8 mouse cellular contexts compared by ENCODE assay signal in genomic region chr19:6869355-6869754, GRCm38 (mm10). TPM values are rescaled to one million over a fixed set of nuclear protein-coding genes. Genes with fewer than 3 reads are reported as not detected.
A peak's percentile ranks its signal among the peaks of the same experiment; 100 is the strongest.
DNase-seq lines count a peak whose midpoint lies in the region; ATAC-seq and TF ChIP-seq lines count a peak whose summit lies in the region.

No protein-coding gene starts in this region.

- H3K9me3 ChIP-seq in erythroblast, embryonic 14.5 days (ENCODE audit: control insufficient read depth, low read length) = no peaks in the 10 kb centered on the region
- no peaks in the 10 kb centered on the region for H3K9me3 ChIP-seq in kidney, embryonic 14.5 days (ENCODE audit: control insufficient read depth, low read length)
- H3K9me3 ChIP-seq in stomach, postnatal 0 days (ENCODE audit: control insufficient read depth, low read length) = no peaks in the 10 kb centered on the region
- no peaks in the 10 kb centered on the region for H3K9me3 ChIP-seq in forebrain, embryonic 14.5 days (replicated peaks; ENCODE audit: control insufficient read depth, low read length)

- H3K27me3 ChIP-seq in erythroblast, embryonic 14.5 days (ENCODE audit: control insufficient read depth) = no peaks in the 10 kb centered on the region
- H3K27me3 ChIP-seq in kidney, embryonic 14.5 days (ENCODE audit: control insufficient read depth, insufficient read depth, low read length) = no peaks in the 10 kb centered on the region
- no peaks in the 10 kb centered on the region for H3K27me3 ChIP-seq in stomach, postnatal 0 days (ENCODE audit: control insufficient read depth, insufficient read depth, low read length)
- H3K27me3 ChIP-seq in forebrain, embryonic 14.5 days (replicated peaks; ENCODE audit: control insufficient read depth, insufficient read depth, low read length) = no peaks in the 10 kb centered on the region

- H3K9ac ChIP-seq in kidney, embryonic 14.5 days (ENCODE audit: low read depth, low read length) = peak overlapping the region; percentile 20; the same call in 1 of the 2 replicates
- no peak overlapping the region for H3K9ac ChIP-seq in stomach, postnatal 0 days (ENCODE audit: low read length)
- H3K9ac ChIP-seq in forebrain, embryonic 14.5 days (ENCODE audit: low read length) = no peak overlapping the region

- ATAC-seq in kidney, embryonic 14.5 days (ENCODE audit: low FRiP score, low TSS enrichment) = no peak
- peak; percentile 78; the same call in 1 of the 2 replicates for ATAC-seq in stomach, postnatal 0 days (ENCODE audit: low FRiP score, low TSS enrichment)
- ATAC-seq in forebrain, embryonic 14.5 days = no peak

- TF ChIP-seq CTCF in stomach, postnatal 0 days (IDR thresholded peaks at IDR 0.05; ENCODE audit: low read depth) = no peak

- H3K27ac ChIP-seq in kidney, embryonic 14.5 days (ENCODE audit: low read depth, low read length) = no peak overlapping the region
- peak overlapping the region; percentile 46 for H3K27ac ChIP-seq in stomach, postnatal 0 days (replicated peaks)
- H3K27ac ChIP-seq in forebrain, embryonic 14.5 days (ENCODE audit: low read depth, low read length) = no peak overlapping the region

- peak; percentile 88 for DNase-seq in 416B (ENCODE audit: low read depth)
- peak; percentile 79 for DNase-seq in NIH3T3 (ENCODE audit: low read depth)
- DNase-seq in lung, postnatal 14 days = peak; percentile 60
- DNase-seq in stomach, postnatal 0 days (ENCODE audit: low spot score) = peak; percentile 62
- DNase-seq in forebrain, embryonic 14.5 days (ENCODE audit: low spot score) = no peak
- no peak for DNase-seq in right cerebral cortex, adult 2 months (ENCODE audit: low spot score in 2 of 2)

- peaks cover 18% of the 10 kb centered on the region for H3K4me1 ChIP-seq in erythroblast, embryonic 14.5 days (ENCODE audit: control insufficient read depth)
- H3K4me1 ChIP-seq in kidney, embryonic 14.5 days (ENCODE audit: control insufficient read depth, insufficient read depth, low read length) = 0 out of 2 replicates have a peak, but pooled peaks cover 9% of the 10 kb centered on the region
- no peaks in the 10 kb centered on the region for H3K4me1 ChIP-seq in stomach, postnatal 0 days (replicated peaks; ENCODE audit: control insufficient read depth, insufficient read depth)
- no peaks in the 10 kb centered on the region for H3K4me1 ChIP-seq in forebrain, embryonic 14.5 days (ENCODE audit: control insufficient read depth, insufficient read depth, low read length)

- no peaks in the 10 kb centered on the region for H3K36me3 ChIP-seq in erythroblast, embryonic 14.5 days (ENCODE audit: control insufficient read depth)
- no peaks in the 10 kb centered on the region for H3K36me3 ChIP-seq in kidney, embryonic 14.5 days (ENCODE audit: control insufficient read depth, insufficient read depth, low read length)
- H3K36me3 ChIP-seq in stomach, postnatal 0 days (ENCODE audit: control insufficient read depth, insufficient read depth, low read length) = no peaks in the 10 kb centered on the region
- H3K36me3 ChIP-seq in forebrain, embryonic 14.5 days (ENCODE audit: control insufficient read depth, insufficient read depth, low read length) = no peaks in the 10 kb centered on the region

- peak overlapping the region; percentile 36 for H3K4me2 ChIP-seq in kidney, embryonic 14.5 days (replicated peaks; ENCODE audit: low read depth, low read length)
- H3K4me2 ChIP-seq in stomach, postnatal 0 days (replicated peaks; ENCODE audit: low read depth) = peak overlapping the region; percentile 45
- no peak overlapping the region for H3K4me2 ChIP-seq in forebrain, embryonic 14.5 days (ENCODE audit: low read length)

- WGBS in kidney, embryonic 14.5 days = 1% methylated on average over 5 of the region's 5 CpGs
- WGBS in stomach, postnatal 0 days = 4% methylated on average over 5 of the region's 5 CpGs
- 10% methylated on average over 5 of the region's 5 CpGs for whole genome bisulfite sequencing in forebrain, embryonic 14.5 days

- peak overlapping the region; percentile 69 for H3K4me3 ChIP-seq in erythroblast, embryonic 14.5 days (replicated peaks)
- peak overlapping the region; percentile 14; the same call in 1 of the 2 replicates for H3K4me3 ChIP-seq in kidney, embryonic 14.5 days (ENCODE audit: low read length)
- peak overlapping the region; percentile 28 for H3K4me3 ChIP-seq in stomach, postnatal 0 days (ENCODE audit: low read depth, low read length)
- H3K4me3 ChIP-seq in forebrain, embryonic 14.5 days (ENCODE audit: low read depth, low read length) = no peak overlapping the region

- TF ChIP-seq EP300 in stomach, postnatal 0 days (optimal IDR thresholded peaks at IDR 0.05) = no peak

RNA-seq across cellular contexts. Expression of gene Ccdc88b, which starts 11.3 kb away (rescaled TPM):
- 0.25 and 0.27 TPM in 2 replicates for polyA plus RNA-seq in erythroblast, embryonic 14.5 days (2012)
- 0.30 and 0.51 TPM in 2 replicates for polyA plus RNA-seq in kidney, embryonic 14.5 days (2014; fragmentation: Nextera tagmentation; extraction: Ambion mirVana)
- polyA plus RNA-seq in stomach, postnatal 0 days (2015; fragmentation: Nextera tagmentation; extraction: Ambion mirVana) = 0.34 and 0.45 TPM in 2 replicates
- 0.07 and 0.37 TPM in 2 replicates for polyA plus RNA-seq in forebrain, embryonic 14.5 days (2014; fragmentation: Nextera tagmentation; extraction: Ambion mirVana)

RNA-seq across cellular contexts. Expression of gene Rps6ka4, which starts 28.9 kb away (rescaled TPM):
- 0.39 and 0.46 TPM in 2 replicates for polyA plus RNA-seq in erythroblast, embryonic 14.5 days (2012)
- 11.8 and 15.1 TPM in 2 replicates for polyA plus RNA-seq in kidney, embryonic 14.5 days (2014; fragmentation: Nextera tagmentation; extraction: Ambion mirVana)
- 34.7 and 34.9 TPM in 2 replicates for polyA plus RNA-seq in stomach, postnatal 0 days (2015; fragmentation: Nextera tagmentation; extraction: Ambion mirVana)
- 3.0 and 7.0 TPM in 2 replicates for polyA plus RNA-seq in forebrain, embryonic 14.5 days (2014; fragmentation: Nextera tagmentation; extraction: Ambion mirVana)

RNA-seq across cellular contexts. Expression of gene Trmt112, which starts 40.1 kb away (rescaled TPM):
- 7.6 and 8.3 TPM in 2 replicates for polyA plus RNA-seq in erythroblast, embryonic 14.5 days (2012)
- polyA plus RNA-seq in kidney, embryonic 14.5 days (2014; fragmentation: Nextera tagmentation; extraction: Ambion mirVana) = 164 and 181 TPM in 2 replicates
- polyA plus RNA-seq in stomach, postnatal 0 days (2015; fragmentation: Nextera tagmentation; extraction: Ambion mirVana) = 75.8 and 85.9 TPM in 2 replicates
- polyA plus RNA-seq in forebrain, embryonic 14.5 days (2014; fragmentation: Nextera tagmentation; extraction: Ambion mirVana) = 125 and 150 TPM in 2 replicates

RNA-seq across cellular contexts. Expression of gene Prdx5, which starts 40.6 kb away (rescaled TPM):
- 3.8 and 4.5 TPM in 2 replicates for polyA plus RNA-seq in erythroblast, embryonic 14.5 days (2012)
- polyA plus RNA-seq in kidney, embryonic 14.5 days (2014; fragmentation: Nextera tagmentation; extraction: Ambion mirVana) = 177 and 235 TPM in 2 replicates
- 537 and 559 TPM in 2 replicates for polyA plus RNA-seq in stomach, postnatal 0 days (2015; fragmentation: Nextera tagmentation; extraction: Ambion mirVana)
- 229 and 233 TPM in 2 replicates for polyA plus RNA-seq in forebrain, embryonic 14.5 days (2014; fragmentation: Nextera tagmentation; extraction: Ambion mirVana)

RNA-seq across cellular contexts. Expression of gene Esrra, which starts 52.3 kb away (rescaled TPM):
- polyA plus RNA-seq in erythroblast, embryonic 14.5 days (2012) = 0.51 and 0.55 TPM in 2 replicates
- polyA plus RNA-seq in kidney, embryonic 14.5 days (2014; fragmentation: Nextera tagmentation; extraction: Ambion mirVana) = 5.2 and 9.0 TPM in 2 replicates
- polyA plus RNA-seq in stomach, postnatal 0 days (2015; fragmentation: Nextera tagmentation; extraction: Ambion mirVana) = 20.4 and 20.8 TPM in 2 replicates
- 6.3 and 7.0 TPM in 2 replicates for polyA plus RNA-seq in forebrain, embryonic 14.5 days (2014; fragmentation: Nextera tagmentation; extraction: Ambion mirVana)

Comparison
In these comparisons a context has a peak if more than half of its experiments do, and no peak if none do; other contexts are left out.
1. DNase-seq: peak in 416B (single experiment), NIH3T3 (single experiment), lung, postnatal 14 days (single experiment) and stomach, postnatal 0 days (single experiment); none in forebrain, embryonic 14.5 days (single experiment) and right cerebral cortex, adult 2 months (0 of 2).